Mouse (Mus musculus) hindbrain, embryonic 15.5 days (tissue): ENCODE results near the gene Rere. TPM values are rescaled to one million over a fixed set of nuclear protein-coding genes. Genes with fewer than 3 reads are reported as not detected.
"Not testable (repeated sequence)": the region's sequence is repeated elsewhere in the genome, so short reads cannot be mapped to it uniquely, and the experiment has no call there.

Source experiments
- ATAC-seq: fragments of 200-750 bp; cut with Nextera tagmentation; 2 replicates; pipeline ENCODE4 v1.8.0; 2017; ENCODE audit warnings: low read depth, moderate number of reproducible peaks, moderate TSS enrichment; ENCODE audit not compliant: low FRiP score
- H3K27ac ChIP-seq: fragments of 300-500 bp; sonication (generic); replicated peaks from 2 replicates; pipeline ENCODE4 v1.5.1; 2015; ENCODE audit warnings: mild to moderate bottlenecking, inconsistent platforms
- H3K27me3 ChIP-seq: fragments of 300-500 bp; sonication (generic); 2 replicates; pipeline ENCODE4 v1.6.1; 2015; ENCODE audit warnings: control low read depth, inconsistent platforms
- H3K36me3 ChIP-seq: fragments of 300-500 bp; sonication (generic); 2 replicates; pipeline ENCODE4 v1.6.1; 2015; ENCODE audit warnings: control low read depth, inconsistent platforms
- H3K4me1 ChIP-seq: fragments of 300-500 bp; sonication (generic); replicated peaks from 2 replicates; pipeline ENCODE4 v1.6.1; 2015; ENCODE audit warnings: control low read depth, inconsistent platforms
- H3K4me2 ChIP-seq: fragments of 300-500 bp; sonication (generic); 2 replicates; pipeline ENCODE4 v1.6.1; 2015; ENCODE audit warnings: moderate library complexity, mild to moderate bottlenecking, inconsistent platforms
- H3K4me3 ChIP-seq: fragments of 300-500 bp; sonication (generic); 2 replicates; pipeline ENCODE4 v1.5.1; 2015; ENCODE audit warnings: mild to moderate bottlenecking, inconsistent platforms
- H3K9ac ChIP-seq: fragments of 300-500 bp; sonication (generic); 2 replicates; pipeline ENCODE4 v1.6.1; 2015; ENCODE audit warnings: inconsistent platforms
- H3K9me3 ChIP-seq: fragments of 300-500 bp; sonication (generic); 2 replicates; pipeline ENCODE4 v1.6.1; 2016; ENCODE audit warnings: control low read depth, inconsistent platforms
- WGBS: fragments of 180-500 bp; shearing (Covaris S2); methylation state at CpG from one replicate; pipeline ENCODE4 v1.1.7; 2015; 5-methylcytosine and 5-hydroxymethylcytosine counted together
- polyA plus RNA-seq: library from polyadenylated mRNA; unstranded; fragments of >200 nt; fragmentation: Nextera tagmentation; extraction: Ambion mirVana; gene quantifications from 2 replicates; pipeline ENCODE4 v1.2.1, GENCODE M21; 2015

The Rere gene
- polyA plus RNA-seq, 1 experiment from 2014 or later, result 32.5 TPM

GRCm38 (mm10) chr4:150272725-150273124, 8.7 kb upstream of the Rere start:
- Histone ChIP-seq H3K4me1 (peaks cover 19% of the 10 kb centered on the region), H3K27me3 (no peaks in the 10 kb centered on the region), H3K27ac (peak overlapping the region; percentile 61), H3K36me3 (no peaks in the 10 kb centered on the region), H3K9me3 (no peaks in the 10 kb centered on the region), H3K9ac (no peak overlapping the region), H3K4me3 (no peak overlapping the region), H3K4me2 (peak overlapping the region; percentile 29)
- 0 out of 2 replicates have a peak, but pooled peaks have one; percentile 78 for ATAC-seq
- WGBS, result 2% methylated on average over 9 of the region's 9 CpGs

GRCm38 (mm10) chr4:150275531-150275930, 5.9 kb upstream of the Rere start:
- Histone ChIP-seq H3K9ac (no peak overlapping the region), H3K27ac (no peak overlapping the region), H3K4me3 (no peak overlapping the region), H3K9me3 (no peaks in the 10 kb centered on the region), H3K4me2 (no peak overlapping the region), H3K36me3 (no peaks in the 10 kb centered on the region), H3K27me3 (no peaks in the 10 kb centered on the region), H3K4me1 (peaks cover 21% of the 10 kb centered on the region)
- no peak for ATAC-seq
- 85% methylated on average over 5 of the region's 5 CpGs for WGBS

GRCm38 (mm10) chr4:150279336-150279735, 2.1 kb upstream of the Rere start:
- peaks cover 19% of the 10 kb centered on the region for H3K4me1 ChIP-seq
- H3K27ac ChIP-seq, H3K4me2 ChIP-seq, H3K36me3 ChIP-seq, H3K27me3 ChIP-seq, ATAC-seq, H3K9me3 ChIP-seq, H3K4me3 ChIP-seq, H3K9ac ChIP-seq: not testable (repeated sequence)
- 72% methylated on average over 7 of the region's 7 CpGs for WGBS

GRCm38 (mm10) chr4:150280002-150280401, 1.4 kb upstream of the Rere start:
- Histone ChIP-seq H3K4me2 (no peak overlapping the region), H3K36me3 (no peaks in the 10 kb centered on the region), H3K27ac (peak overlapping the region; percentile 99; the same call in 1 of the 2 replicates), H3K9ac (no peak overlapping the region), H3K4me1 (peaks cover 22% of the 10 kb centered on the region), H3K4me3 (no peak overlapping the region), H3K9me3 (no peaks in the 10 kb centered on the region), H3K27me3 (no peaks in the 10 kb centered on the region)
- 44% methylated on average over 2 of the region's 2 CpGs for WGBS
- ATAC-seq, result no peak

GRCm38 (mm10) chr4:150280459-150280858, 987 bp upstream of the Rere start:
- no peak for ATAC-seq
- H3K9ac ChIP-seq, result no peak overlapping the region
- H3K27ac ChIP-seq, result peak overlapping the region; percentile 99
- H3K27me3 ChIP-seq, result no peaks in the 10 kb centered on the region
- H3K36me3 ChIP-seq, result no peaks in the 10 kb centered on the region
- WGBS, result 45% methylated on average over 4 of the region's 4 CpGs
- H3K4me1 ChIP-seq, result peaks cover 24% of the 10 kb centered on the region
- H3K9me3 ChIP-seq, result no peaks in the 10 kb centered on the region
- H3K4me2 ChIP-seq, result peak overlapping the region; percentile 76
- H3K4me3 ChIP-seq, result peak overlapping the region; percentile 85

- ATAC-seq, result peak; percentile 12; the same call in 1 of the 2 replicates
- H3K27ac ChIP-seq, result peak overlapping the region; percentile 92
- H3K4me1 ChIP-seq, result peaks cover 39% of the 10 kb centered on the region
- H3K9me3 ChIP-seq, result no peaks in the 10 kb centered on the region
- peak overlapping the region; percentile 80 for H3K4me2 ChIP-seq
- H3K36me3 ChIP-seq, result no peaks in the 10 kb centered on the region
- H3K4me3 ChIP-seq, result peak overlapping the region; percentile 85
- H3K9ac ChIP-seq, result peak overlapping the region; percentile 93
- H3K27me3 ChIP-seq, result no peaks in the 10 kb centered on the region
- WGBS, result 1% methylated on average over 37 of the region's 50 CpGs
These were observed 615 bp downstream of the Rere start for GRCm38 (mm10) chr4:150281891-150282630.

GRCm38 (mm10) chr4:150282631-150283334, 1.3 kb downstream of the Rere start:
- Histone ChIP-seq H3K27me3 (no peaks in the 10 kb centered on the region), H3K4me1 (peaks cover 44% of the 10 kb centered on the region), H3K36me3 (no peaks in the 10 kb centered on the region), H3K27ac (peak overlapping the region; percentile 92), H3K4me2 (peak overlapping the region; percentile 80), H3K4me3 (peak overlapping the region; percentile 85), H3K9me3 (no peaks in the 10 kb centered on the region), H3K9ac (peak overlapping the region; percentile 93)
- no peak for ATAC-seq
- WGBS, result 5% methylated on average over 5 of the region's 5 CpGs

- Histone ChIP-seq H3K9me3 (no peaks in the 10 kb centered on the region), H3K4me1 (peaks cover 49% of the 10 kb centered on the region), H3K27me3 (no peaks in the 10 kb centered on the region), H3K36me3 (no peaks in the 10 kb centered on the region), H3K9ac (peak overlapping the region; percentile 93), H3K4me3 (peak overlapping the region; percentile 85), H3K4me2 (peak overlapping the region; percentile 80), H3K27ac (peak overlapping the region; percentile 92)
- no peak for ATAC-seq
- WGBS, result 8% methylated on average over 2 of the region's 2 CpGs
These were observed 1.8 kb downstream of the Rere start for GRCm38 (mm10) chr4:150283335-150283638.

GRCm38 (mm10) chr4:150283993-150284392, 2.5 kb downstream of the Rere start:
- no peak for ATAC-seq
- H3K27me3 ChIP-seq, result no peaks in the 10 kb centered on the region

GRCm38 (mm10) chr4:150286980-150287379, 5.5 kb downstream of the Rere start:
- Histone ChIP-seq H3K4me2 (no peak overlapping the region), H3K9ac (no peak overlapping the region), H3K27me3 (no peaks in the 10 kb centered on the region), H3K36me3 (no peaks in the 10 kb centered on the region), H3K27ac (no peak overlapping the region), H3K4me1 (peaks cover 61% of the 10 kb centered on the region), H3K4me3 (no peak overlapping the region), H3K9me3 (no peaks in the 10 kb centered on the region)
- ATAC-seq, result no peak
- WGBS, result 82% methylated on average over 8 of the region's 8 CpGs

More at GRCm38 (mm10) chr4:150283993-150284392, 2.5 kb downstream of the Rere start:
- H3K9ac ChIP-seq, result peak overlapping the region; percentile 93
- H3K4me1 ChIP-seq, result peaks cover 56% of the 10 kb centered on the region
- no peaks in the 10 kb centered on the region for H3K36me3 ChIP-seq
- H3K27ac ChIP-seq, result peak overlapping the region; percentile 92
- peak overlapping the region; percentile 85 for H3K4me3 ChIP-seq
- H3K9me3 ChIP-seq, result no peaks in the 10 kb centered on the region
- H3K4me2 ChIP-seq, result peak overlapping the region; percentile 80
- WGBS, result 3% methylated on average over 6 of the region's 6 CpGs

GRCm38 (mm10) chr4:150287463-150287862, 6.0 kb downstream of the Rere start:
- H3K27ac ChIP-seq, H3K9ac ChIP-seq, H3K4me3 ChIP-seq, ATAC-seq, H3K4me2 ChIP-seq, H3K36me3 ChIP-seq, H3K27me3 ChIP-seq, H3K9me3 ChIP-seq: not testable (repeated sequence)
- peaks cover 61% of the 10 kb centered on the region for H3K4me1 ChIP-seq
- 79% methylated on average over 1 of the region's 1 CpGs for WGBS

GRCm38 (mm10) chr4:150291900-150292299, 10.5 kb downstream of the Rere start:
- Histone ChIP-seq H3K27me3 (no peaks in the 10 kb centered on the region), H3K9me3 (no peaks in the 10 kb centered on the region), H3K27ac (no peak overlapping the region), H3K4me2 (no peak overlapping the region), H3K4me3 (no peak overlapping the region), H3K36me3 (no peaks in the 10 kb centered on the region), H3K4me1 (peaks cover 30% of the 10 kb centered on the region), H3K9ac (no peak overlapping the region)
- ATAC-seq, result no peak
- 96% methylated on average over 3 of the region's 3 CpGs for WGBS
